Mouse (Mus musculus): ENCODE measurements around the gene Per1. TPM values are rescaled to one million over a fixed set of nuclear protein-coding genes. Genes with fewer than 3 reads are reported as not detected.

Gene Per1
- total and polyA plus RNA-seq, 3 experiments, result 36.4 to 79.8 (median 44.4) TPM

DNA sequence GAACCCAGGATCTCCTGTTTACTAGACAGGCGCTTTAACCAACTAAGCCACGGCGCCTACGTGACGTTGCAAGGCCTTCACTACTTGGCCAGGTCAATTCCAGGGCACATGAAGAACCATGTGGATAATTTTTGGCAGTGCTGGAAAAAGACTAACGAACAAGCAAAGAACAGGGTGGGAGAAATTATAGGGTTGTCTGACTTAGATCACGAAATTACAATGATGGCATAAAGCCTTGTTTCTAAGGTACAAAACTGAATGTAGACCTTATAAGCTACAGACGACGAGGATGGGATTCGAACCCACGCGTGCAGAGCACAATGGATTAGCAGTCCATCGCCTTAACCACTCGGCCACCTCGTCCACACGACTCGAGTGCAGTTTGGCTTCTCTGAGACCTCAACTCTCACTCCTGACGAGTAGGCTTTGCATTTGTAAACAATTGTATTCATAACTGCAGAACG is 32.2 kb upstream of the Per1 start:
- Histone ChIP-seq H3K9ac (ENCODE audit: low read depth, low read length) (peak overlapping the region; percentile 73), H3K79me2 (replicated peaks; ENCODE audit: control insufficient read depth, insufficient read depth, low read length) (no peaks in the 10 kb centered on the region), H3K36me3 (ENCODE audit: control insufficient read depth, insufficient read depth, low read length) (no peaks in the 10 kb centered on the region), H3K27ac (peak overlapping the region; percentile 83), H3K27me3 (ENCODE audit: control insufficient read depth, insufficient read depth, low read length) (no peaks in the 10 kb centered on the region), H3K4me1 (ENCODE audit: control insufficient read depth, insufficient read depth, low read length) (peaks cover 13% of the 10 kb centered on the region), H3K4me3 (peak overlapping the region; percentile 73)
- peak; percentile 93 to 97 for DNase-seq
- intact Hi-C loops (cut with DNase I), result loop anchor here (1.0 to 10.0 kb wide), 4 partner anchors 21 to 262 kb away; partner anchors contain the start of genes Cntrob, Kcnab3 and Trappc1
- peak; percentile 96 for TF ChIP-seq EP300 (IDR thresholded peaks at IDR 0.05; ENCODE audit: insufficient read depth, low read depth, low read length)
- TF ChIP-seq CTCF (IDR thresholded peaks at IDR 0.05), result no peak
- peak; percentile 40 for TF ChIP-seq POLR2A (IDR thresholded peaks at IDR 0.05; ENCODE audit: insufficient read depth, low read depth, low read length)
- under 1% methylated on average over 19 of the region's 19 CpGs for WGBS

- intact Hi-C loops (cut with DNase I), result loop anchor here (1.0 to 10.0 kb wide), 4 partner anchors 22 to 261 kb away; partner anchors contain the start of genes Cntrob, Kcnab3 and Trappc1
- peaks cover 13% of the 10 kb centered on the region for H3K4me1 ChIP-seq (ENCODE audit: control insufficient read depth, insufficient read depth, low read length)
- no peaks in the 10 kb centered on the region for H3K27me3 ChIP-seq (ENCODE audit: control insufficient read depth, insufficient read depth, low read length)
- no peaks in the 10 kb centered on the region for H3K79me2 ChIP-seq (replicated peaks; ENCODE audit: control insufficient read depth, insufficient read depth, low read length)
- TF ChIP-seq POLR2A (IDR thresholded peaks at IDR 0.05; ENCODE audit: insufficient read depth, low read depth, low read length) (peak; percentile 40; the same call in 1 of the 2 replicates), EP300 (IDR thresholded peaks at IDR 0.05; ENCODE audit: insufficient read depth, low read depth, low read length) (peak; percentile 78), CTCF (IDR thresholded peaks at IDR 0.05) (no peak)
- H3K4me3 ChIP-seq, result peak overlapping the region; percentile 73
- peak overlapping the region; percentile 83 for H3K27ac ChIP-seq
- DNase-seq, result peak; percentile 74 to 90
- WGBS, result 1% methylated on average over 31 of the region's 31 CpGs
- no peaks in the 10 kb centered on the region for H3K36me3 ChIP-seq (ENCODE audit: control insufficient read depth, insufficient read depth, low read length)
- peak overlapping the region; percentile 81 for H3K9ac ChIP-seq (ENCODE audit: low read depth, low read length)
These were observed 31.4 kb upstream of the Per1 start for GRCm38 (mm10) chr11:69063413-69064201.

- H3K9ac ChIP-seq (ENCODE audit: low read depth, low read length), result peak overlapping the region; percentile 81
- DNase-seq, result no peak
- H3K4me3 ChIP-seq, result peak overlapping the region; percentile 73
- H3K4me1 ChIP-seq (ENCODE audit: control insufficient read depth, insufficient read depth, low read length), result peaks cover 13% of the 10 kb centered on the region
- no peak for TF ChIP-seq EP300 (IDR thresholded peaks at IDR 0.05; ENCODE audit: insufficient read depth, low read depth, low read length)
- no peak for TF ChIP-seq CTCF (IDR thresholded peaks at IDR 0.05)
- TF ChIP-seq POLR2A (IDR thresholded peaks at IDR 0.05; ENCODE audit: insufficient read depth, low read depth, low read length), result no peak
- no peaks in the 10 kb centered on the region for H3K27me3 ChIP-seq (ENCODE audit: control insufficient read depth, insufficient read depth, low read length)
- intact Hi-C loops (cut with DNase I), result loop anchor here (5.0 to 10.0 kb wide), 2 partner anchors 183 to 260 kb away; partner anchors contain the start of genes Cntrob, Kcnab3 and Trappc1
- 75% methylated on average over 9 of the region's 9 CpGs for WGBS
- peak overlapping the region; percentile 77 for H3K27ac ChIP-seq
- H3K36me3 ChIP-seq (ENCODE audit: control insufficient read depth, insufficient read depth, low read length), result no peaks in the 10 kb centered on the region
- H3K79me2 ChIP-seq (replicated peaks; ENCODE audit: control insufficient read depth, insufficient read depth, low read length), result no peaks in the 10 kb centered on the region
These were observed 30.5 kb upstream of the Per1 start for GRCm38 (mm10) chr11:69064259-69065133.

DNA sequence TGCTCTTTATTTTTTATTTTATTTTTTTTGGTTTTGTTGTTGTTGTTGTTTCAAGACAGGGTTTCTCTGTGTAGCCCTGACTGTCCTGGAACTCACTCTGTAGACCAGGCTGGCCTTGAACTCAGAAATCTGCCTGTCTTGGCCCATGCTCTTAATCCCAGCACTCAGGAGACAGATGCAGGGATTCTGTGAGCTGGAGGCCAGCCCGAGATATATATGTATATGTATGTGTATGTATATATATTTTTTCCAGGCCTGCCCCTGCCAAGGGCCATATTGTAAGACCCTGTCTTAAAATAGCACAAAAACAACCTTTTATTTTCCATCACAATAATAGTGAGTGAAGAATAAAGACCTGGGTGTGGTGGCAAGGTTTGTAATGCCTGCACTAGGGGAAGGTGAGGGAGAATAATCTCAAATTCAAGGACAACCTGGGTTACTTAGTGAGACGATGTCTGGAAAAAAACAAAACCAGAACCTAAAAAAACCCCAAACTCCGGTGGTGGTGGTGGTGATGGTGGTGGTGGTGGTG is 29.6 kb upstream of the Per1 start:
- Histone ChIP-seq H3K36me3 (ENCODE audit: control insufficient read depth, insufficient read depth, low read length) (no peaks in the 10 kb centered on the region), H3K79me2 (replicated peaks; ENCODE audit: control insufficient read depth, insufficient read depth, low read length) (no peaks in the 10 kb centered on the region), H3K27ac (no peak overlapping the region), H3K4me1 (ENCODE audit: control insufficient read depth, insufficient read depth, low read length) (peaks cover 15% of the 10 kb centered on the region), H3K4me3 (no peak overlapping the region), H3K9ac (ENCODE audit: low read depth, low read length) (no peak overlapping the region), H3K27me3 (ENCODE audit: control insufficient read depth, insufficient read depth, low read length) (no peaks in the 10 kb centered on the region)
- intact Hi-C loops (cut with DNase I), result loop anchor here (10.0 kb wide), 1 partner anchor 259 kb away; the partner anchor contains the start of genes Cntrob, Kcnab3 and Trappc1
- no peak for DNase-seq
- WGBS, result 77% methylated on average over 3 of the region's 3 CpGs
- TF ChIP-seq EP300 (IDR thresholded peaks at IDR 0.05; ENCODE audit: insufficient read depth, low read depth, low read length), result no peak
- TF ChIP-seq POLR2A (IDR thresholded peaks at IDR 0.05; ENCODE audit: insufficient read depth, low read depth, low read length), result no peak
- TF ChIP-seq CTCF (IDR thresholded peaks at IDR 0.05), result no peak

DNA sequence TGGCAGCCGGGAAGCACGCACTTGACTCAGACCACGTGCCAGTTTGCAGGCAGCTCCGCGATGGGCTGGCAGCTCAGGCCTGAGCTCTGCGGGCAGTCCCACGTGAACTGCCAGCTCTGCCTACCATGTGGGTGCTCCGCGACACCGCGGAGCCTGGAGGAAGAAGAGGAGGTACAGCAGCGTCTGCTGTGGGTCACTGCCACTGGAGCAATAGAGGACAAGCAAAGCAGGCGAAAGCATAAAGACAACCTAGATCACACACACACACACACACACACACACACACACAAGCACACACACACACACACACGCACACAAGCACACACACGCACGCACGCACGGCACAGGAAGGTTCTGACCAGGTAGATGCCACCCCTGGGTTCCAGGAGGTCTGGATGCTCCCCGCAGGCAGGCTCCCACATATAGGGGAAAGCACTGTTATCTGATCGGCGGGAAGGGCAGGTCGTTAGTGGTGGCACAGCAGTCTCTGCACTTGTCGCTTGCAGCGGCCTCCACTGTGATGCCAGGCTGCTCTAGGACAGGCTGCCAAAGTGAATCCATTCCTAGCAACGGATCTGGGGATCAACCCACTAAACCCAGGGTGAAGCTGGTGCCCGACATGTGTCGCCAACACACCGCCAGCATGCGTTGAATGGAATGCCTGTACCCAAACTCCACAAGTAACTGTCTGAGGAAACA is 28.7 kb upstream of the Per1 start:
- TF ChIP-seq CTCF (IDR thresholded peaks at IDR 0.05), result no peak
- TF ChIP-seq EP300 (IDR thresholded peaks at IDR 0.05; ENCODE audit: insufficient read depth, low read depth, low read length), result 0 out of 2 replicates have a peak, but pooled peaks have one; percentile 12
- TF ChIP-seq POLR2A (IDR thresholded peaks at IDR 0.05; ENCODE audit: insufficient read depth, low read depth, low read length), result no peak; the same call in 1 of the 2 replicates
- DNase-seq, result peak in 1 of 2 experiments; percentile 63
- 13% methylated on average over 29 of the region's 29 CpGs for WGBS
- Histone ChIP-seq H3K4me3 (no peak overlapping the region), H3K79me2 (replicated peaks; ENCODE audit: control insufficient read depth, insufficient read depth, low read length) (no peaks in the 10 kb centered on the region), H3K27me3 (ENCODE audit: control insufficient read depth, insufficient read depth, low read length) (no peaks in the 10 kb centered on the region), H3K9ac (ENCODE audit: low read depth, low read length) (peak overlapping the region; percentile 10), H3K36me3 (ENCODE audit: control insufficient read depth, insufficient read depth, low read length) (no peaks in the 10 kb centered on the region), H3K27ac (no peak overlapping the region), H3K4me1 (ENCODE audit: control insufficient read depth, insufficient read depth, low read length) (peaks cover 15% of the 10 kb centered on the region)
- intact Hi-C loops (cut with DNase I), result loop anchor here (10.0 kb wide), 1 partner anchor 258 kb away; the partner anchor contains the start of genes Cntrob, Kcnab3 and Trappc1
